Mouse (Mus musculus) adrenal gland, postnatal 25 days (tissue): Measurements from ENCODE around the gene Gm13289. TPM values are rescaled to one million over a fixed set of nuclear protein-coding genes. Genes with fewer than 3 reads are reported as not detected.
"Not testable (repeated sequence)": the region's sequence is repeated elsewhere in the genome, so short reads cannot be mapped to it uniquely, and the experiment has no call there.

Experiments used
- DNase-seq: peaks from one replicate; pipeline ENCODE4 v3.0.0; 2021; ENCODE audit warnings: mixed read lengths
- long read RNA-seq: library from polyadenylated mRNA; stranded (forward); transcript quantifications from one replicate; pipeline ENCODE4 v2.0.0, GENCODE M21; 2021
- total RNA-seq: library from RNA; stranded (reverse); gene quantifications from 2 replicates; pipeline ENCODE4 v1.2.3, GENCODE M21; 2021

The Gm13289 gene
- total RNA-seq = not detected in 2 replicates
- long read RNA-seq = 0 reads

DNA sequence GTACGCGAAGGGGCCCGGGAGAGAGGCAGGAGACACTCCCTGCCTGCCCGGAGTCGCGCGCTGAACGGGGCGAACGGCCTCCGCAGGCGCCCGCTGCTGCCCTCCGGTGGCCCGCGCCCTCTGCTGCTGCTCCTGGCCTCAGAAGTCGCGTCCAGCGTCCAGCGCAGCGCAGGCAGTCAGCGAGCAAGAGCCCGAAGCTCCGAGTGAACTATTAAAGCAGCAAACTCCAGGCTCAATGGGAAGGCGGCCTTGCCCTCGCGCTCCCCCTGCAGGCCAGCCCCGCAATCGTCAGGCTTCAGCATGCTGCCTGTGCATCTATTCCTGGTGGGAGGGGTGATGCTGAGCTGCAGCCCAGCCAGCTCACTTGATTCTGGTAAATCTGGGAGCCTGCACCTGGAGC, at the start of gene Gm13289:
Gm13289 (plus strand) TSS at position 301 of the 400 bp plus-strand sequence.
- DNase-seq = not testable (repeated sequence)

DNA sequence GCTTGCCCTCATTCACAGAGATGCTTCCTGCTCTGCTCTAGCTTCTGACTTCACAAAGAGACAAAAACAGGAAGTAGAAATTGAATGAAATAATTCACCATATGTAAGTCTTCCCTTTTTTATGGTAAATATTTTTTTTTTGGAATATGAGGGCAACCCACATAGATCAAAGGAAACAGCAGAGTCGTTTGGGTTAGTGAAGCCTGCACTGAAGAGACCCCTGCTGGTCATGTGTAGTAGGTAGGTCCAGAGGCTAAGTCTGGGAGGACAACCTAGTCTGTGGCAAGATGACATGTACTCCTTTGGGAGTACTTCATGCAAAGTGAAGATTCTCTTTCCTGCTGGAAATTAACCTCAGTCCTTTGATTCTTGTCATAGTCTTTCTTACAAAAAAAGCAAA, 49.4 kb upstream of the Gm13289 start:
- DNase-seq = peak; percentile 28

- peak; percentile 75 for DNase-seq
These were observed 38.2 kb upstream of the Gm13289 start for GRCm38 (mm10) chr4:88738480-88738879.

GRCm38 (mm10) chr4:88739036-88739435, 37.7 kb upstream of the Gm13289 start:
- DNase-seq = no peak

GRCm38 (mm10) chr4:88741426-88741825, 35.3 kb upstream of the Gm13289 start:
- DNase-seq = no peak

DNA sequence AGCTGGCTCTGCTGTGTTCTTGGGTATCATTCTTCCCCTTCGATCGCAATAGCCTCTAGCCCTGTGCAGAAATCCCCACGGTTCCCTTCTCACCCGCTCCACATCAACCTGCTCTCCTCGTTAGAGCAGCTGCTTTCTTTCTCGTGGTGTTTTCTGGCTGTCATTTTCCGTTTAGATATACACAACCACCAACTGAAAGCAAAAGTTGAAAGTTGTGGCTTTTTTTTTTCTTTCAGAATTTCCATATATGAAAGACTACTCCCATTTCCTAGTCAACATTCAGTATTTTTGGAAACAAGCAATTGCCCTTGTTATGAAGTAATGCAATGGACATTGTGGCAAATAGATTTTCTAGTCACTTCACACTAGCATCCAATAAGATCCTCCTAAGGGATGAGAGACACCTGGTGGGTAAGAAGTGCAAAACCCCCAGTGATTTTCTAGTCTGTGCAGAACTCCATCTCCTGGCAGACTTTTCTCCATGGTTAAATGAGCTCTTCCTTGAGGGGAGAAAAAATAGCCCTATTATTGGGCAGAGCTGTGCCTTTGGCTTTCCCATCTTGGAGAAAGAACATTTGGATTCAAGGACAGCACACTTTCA, 33.9 kb upstream of the Gm13289 start:
- no peak for DNase-seq

GRCm38 (mm10) chr4:88744207-88744606, 32.5 kb upstream of the Gm13289 start:
- no peak for DNase-seq

DNA sequence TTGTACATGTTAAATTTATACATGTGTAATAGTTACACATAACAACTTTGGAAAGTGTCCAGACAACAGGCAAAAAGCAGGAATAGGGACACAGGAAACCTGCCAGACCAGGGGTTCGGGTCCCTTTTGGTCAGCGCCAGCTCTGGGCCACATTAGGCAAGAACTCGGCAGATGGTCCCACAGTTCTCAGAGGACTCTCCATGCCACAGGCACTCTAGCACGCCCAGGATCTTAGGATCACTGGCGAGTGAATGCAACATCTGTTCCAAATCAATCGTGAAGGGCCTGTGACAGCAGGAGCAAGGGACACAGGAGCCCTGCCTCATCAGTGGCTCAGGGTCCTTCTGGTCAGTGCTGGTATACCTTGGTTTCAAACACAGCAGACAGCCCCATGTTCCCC, 26.8 kb upstream of the Gm13289 start:
- DNase-seq = no peak

GRCm38 (mm10) chr4:88754818-88755340, 21.8 kb upstream of the Gm13289 start, which contains the start of gene Gm13271:
Gm13271 (plus strand) TSS chr4:88754868.
- peak; percentile 27 for DNase-seq

DNA sequence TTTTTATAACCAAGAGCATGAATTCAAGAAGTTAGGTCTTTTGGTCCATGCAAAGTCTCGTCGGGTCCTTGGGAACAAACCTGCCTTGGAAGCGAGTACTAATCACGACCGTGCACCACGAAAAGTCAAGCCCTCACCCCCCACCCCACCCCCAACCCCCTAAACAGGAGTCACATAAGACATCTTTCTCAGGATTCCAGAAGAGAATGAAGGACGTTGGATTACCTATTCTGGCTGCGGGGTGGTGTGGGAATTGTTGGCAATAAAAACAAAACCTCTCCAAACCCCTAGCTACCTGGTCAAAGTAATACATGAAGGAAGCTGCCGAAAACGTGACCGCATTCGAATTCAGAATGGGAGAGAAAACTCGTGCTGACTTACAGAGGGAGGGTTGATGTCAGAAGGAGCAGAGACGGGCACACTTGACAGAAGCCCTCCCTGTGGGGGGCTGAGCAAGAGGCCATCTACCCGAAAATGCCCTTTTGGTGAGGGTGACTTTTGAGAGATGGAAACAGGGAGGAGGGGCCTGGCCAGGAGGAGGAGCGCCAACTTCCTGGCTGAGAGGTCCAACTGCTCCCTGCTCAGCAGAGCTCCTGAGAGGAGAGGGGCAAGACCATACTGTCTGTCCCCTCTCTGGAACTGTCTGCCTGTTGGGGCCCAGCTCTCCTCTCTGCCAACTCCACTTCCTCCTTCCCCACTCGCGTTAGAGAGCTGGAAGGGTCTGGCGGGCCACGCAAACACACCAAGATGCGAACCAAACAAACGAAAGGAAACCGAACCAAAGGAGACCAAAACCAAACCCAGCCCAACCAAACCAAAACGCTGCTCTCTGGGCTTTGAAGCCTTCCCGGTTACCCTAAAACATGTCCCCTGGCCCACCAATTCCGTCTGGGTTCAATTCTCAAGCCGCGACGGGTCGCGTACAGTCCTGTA, 19.9 kb upstream of the Gm13289 start:
- not testable (repeated sequence) for DNase-seq

DNA sequence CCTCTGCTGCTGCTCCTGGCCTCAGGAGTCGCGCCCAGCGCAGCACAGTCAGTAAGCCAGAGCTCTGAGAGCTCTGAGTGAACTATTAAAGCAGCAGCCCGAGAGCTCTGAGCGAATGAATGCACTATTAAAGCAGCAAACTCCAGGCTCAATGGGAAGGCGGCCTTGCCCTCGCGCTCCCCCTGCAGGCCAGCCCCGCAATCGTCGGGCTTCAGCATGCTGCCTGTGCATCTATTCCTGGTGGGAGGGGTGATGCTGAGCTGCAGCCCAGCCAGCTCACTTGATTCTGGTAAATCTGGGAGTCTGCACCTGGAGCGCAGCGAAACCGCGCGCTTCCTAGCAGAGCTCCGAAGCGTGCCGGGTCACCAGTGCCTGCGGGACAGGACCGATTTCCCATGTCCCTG, 19.1 kb upstream of the Gm13289 start:
- peak; percentile 77 for DNase-seq

GRCm38 (mm10) chr4:88758751-88759150, 18.0 kb upstream of the Gm13289 start:
- DNase-seq = not testable (repeated sequence)

DNA sequence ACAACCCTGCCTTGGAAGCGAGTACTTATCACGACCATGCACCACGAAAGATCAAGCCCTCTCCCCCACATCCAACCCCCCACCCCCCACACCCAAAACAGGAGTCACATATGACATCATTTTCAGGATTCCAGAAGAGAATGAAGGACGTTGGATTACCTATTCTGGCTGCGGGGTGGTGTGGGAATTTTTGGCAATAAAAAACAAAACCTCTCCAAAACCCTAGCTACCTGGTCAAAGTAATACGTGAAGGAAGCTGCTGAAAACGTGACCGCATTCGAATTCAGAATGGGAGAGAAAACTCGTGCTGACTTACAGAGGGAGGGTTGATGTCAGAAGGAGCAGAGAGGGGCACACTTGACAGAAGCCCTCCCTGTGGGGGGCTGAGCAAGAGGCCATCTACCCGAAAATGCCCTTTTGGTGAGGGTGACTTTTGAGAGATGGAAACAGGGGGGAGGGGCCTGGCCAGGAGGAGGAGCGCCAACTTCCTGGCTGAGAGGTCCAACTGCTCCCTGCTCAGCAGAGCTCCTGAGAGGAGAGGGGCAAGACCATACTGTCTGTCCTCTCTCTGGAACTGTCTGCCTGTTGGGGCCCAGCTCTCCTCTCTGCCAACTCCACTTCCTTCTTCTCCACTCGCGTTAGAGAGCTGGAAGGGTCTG, 17.0 kb upstream of the Gm13289 start, which contains the start of gene Gm13283:
Gm13283 (plus strand) TSS at position 510 of the 659 bp plus-strand sequence.
- not testable (repeated sequence) for DNase-seq

- peak; percentile 75 for DNase-seq
These were observed 16.3 kb upstream of the Gm13289 start for GRCm38 (mm10) chr4:88760431-88760830.

GRCm38 (mm10) chr4:88761776-88762175, 14.9 kb upstream of the Gm13289 start:
- peak; percentile 31 for DNase-seq

DNA sequence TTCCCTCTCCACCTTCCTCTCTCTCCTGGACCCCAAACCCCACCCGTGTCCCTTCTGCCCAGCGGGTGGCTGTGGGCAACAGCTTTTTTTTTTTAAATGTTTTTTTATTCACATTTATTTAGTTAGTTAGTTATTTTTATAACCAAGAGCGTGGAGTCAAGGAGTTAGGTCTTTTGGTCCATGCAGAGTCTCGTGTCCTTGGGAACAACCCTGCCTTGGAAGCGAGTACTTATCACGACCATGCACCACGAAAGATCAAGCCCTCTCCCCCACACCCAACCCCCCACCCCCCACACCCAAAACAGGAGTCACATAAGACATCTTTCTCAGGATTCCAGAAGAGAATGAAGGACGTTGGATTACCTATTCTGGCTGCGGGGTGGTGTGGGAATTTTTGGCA, 14.4 kb upstream of the Gm13289 start:
- DNase-seq = not testable (repeated sequence)

- DNase-seq = peak; percentile 50
These were observed 13.2 kb upstream of the Gm13289 start for GRCm38 (mm10) chr4:88763384-88764018.

DNA sequence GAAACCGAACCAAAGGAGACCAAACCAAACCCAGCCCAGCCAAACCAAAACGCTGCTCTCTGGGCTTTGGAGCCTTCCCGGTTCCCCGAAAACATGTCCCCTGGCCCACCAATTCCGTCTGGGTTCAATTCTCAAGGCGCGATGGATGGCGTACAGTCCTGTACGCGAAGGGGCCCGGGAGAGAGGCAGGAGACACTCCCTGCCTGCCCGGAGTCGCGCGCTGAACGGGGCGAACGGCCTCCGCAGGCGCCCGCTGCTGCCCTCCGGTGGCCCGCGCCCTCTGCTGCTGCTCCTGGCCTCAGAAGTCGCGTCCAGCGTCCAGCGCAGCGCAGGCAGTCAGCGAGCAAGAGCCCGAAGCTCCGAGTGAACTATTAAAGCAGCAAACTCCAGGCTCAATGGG, 3.2 kb upstream of the Gm13289 start, which contains the start of gene Gm13290:
Gm13290 (plus strand) TSS at position 301 of the 400 bp plus-strand sequence.
- not testable (repeated sequence) for DNase-seq

- DNase-seq = not testable (repeated sequence)
These were observed 2.8 kb downstream of the Gm13289 start, which contains the start of gene Gm13272 for GRCm38 (mm10) chr4:88779550-88779949. Gm13272 (plus strand) TSS chr4:88779850.

DNA sequence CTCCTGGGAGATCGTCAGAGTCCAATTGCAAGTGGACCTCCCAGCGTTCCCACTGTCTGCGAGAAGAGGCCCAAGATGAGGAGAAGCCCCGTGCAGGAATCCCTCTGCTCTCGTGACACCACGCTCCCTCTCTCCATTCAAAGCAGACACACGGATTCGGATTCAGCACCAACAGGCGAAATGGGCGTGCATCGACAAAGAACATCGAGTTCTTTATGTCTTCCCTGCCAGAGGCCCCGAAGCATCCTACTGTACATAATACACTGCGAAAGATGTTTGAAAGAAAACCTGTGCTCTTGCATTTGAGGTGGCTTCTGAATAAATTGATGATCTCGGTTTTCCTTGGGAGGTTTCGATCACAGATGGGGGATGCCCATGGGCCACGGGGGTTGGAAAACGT, 3.6 kb downstream of the Gm13289 start:
- not testable (repeated sequence) for DNase-seq

DNA sequence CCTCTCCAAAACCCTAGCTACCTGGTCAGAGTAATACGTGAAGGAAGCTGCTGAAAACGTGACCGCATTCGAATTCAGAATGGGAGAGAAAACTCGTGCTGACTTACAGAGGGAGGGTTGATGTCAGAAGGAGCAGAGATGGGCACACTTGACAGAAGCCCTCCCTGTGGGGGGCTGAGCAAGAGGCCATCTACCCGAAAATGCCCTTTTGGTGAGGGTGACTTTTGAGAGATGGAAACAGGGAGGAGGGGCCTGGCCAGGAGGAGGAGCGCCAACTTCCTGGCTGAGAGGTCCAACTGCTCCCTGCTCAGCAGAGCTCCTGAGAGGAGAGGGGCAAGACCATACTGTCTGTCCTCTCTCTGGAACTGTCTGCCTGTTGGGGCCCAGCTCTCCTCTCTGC, 5.1 kb downstream of the Gm13289 start, which contains the start of gene Ifnz:
Ifnz (plus strand) TSS at position 301 of the 400 bp plus-strand sequence.
- not testable (repeated sequence) for DNase-seq
